Mouse (Mus musculus) subcutaneous adipose tissue, adult 2 months (tissue): Measurements from ENCODE around the gene Rbm42. TPM values are rescaled to one million over a fixed set of nuclear protein-coding genes. Genes with fewer than 3 reads are reported as not detected.

ENCODE experiments used
- polyA plus RNA-seq: library from polyadenylated mRNA; depleted of rRNA; stranded (reverse); fragments of >200 nt; gene quantifications from 2 replicates; pipeline ENCODE4 v1.2.3, GENCODE M21; 2012; ENCODE audit warnings: low replicate concordance; rRNA removed

The Rbm42 gene
- 47.6 and 62.6 TPM in 2 replicates for polyA plus RNA-seq

DNA sequence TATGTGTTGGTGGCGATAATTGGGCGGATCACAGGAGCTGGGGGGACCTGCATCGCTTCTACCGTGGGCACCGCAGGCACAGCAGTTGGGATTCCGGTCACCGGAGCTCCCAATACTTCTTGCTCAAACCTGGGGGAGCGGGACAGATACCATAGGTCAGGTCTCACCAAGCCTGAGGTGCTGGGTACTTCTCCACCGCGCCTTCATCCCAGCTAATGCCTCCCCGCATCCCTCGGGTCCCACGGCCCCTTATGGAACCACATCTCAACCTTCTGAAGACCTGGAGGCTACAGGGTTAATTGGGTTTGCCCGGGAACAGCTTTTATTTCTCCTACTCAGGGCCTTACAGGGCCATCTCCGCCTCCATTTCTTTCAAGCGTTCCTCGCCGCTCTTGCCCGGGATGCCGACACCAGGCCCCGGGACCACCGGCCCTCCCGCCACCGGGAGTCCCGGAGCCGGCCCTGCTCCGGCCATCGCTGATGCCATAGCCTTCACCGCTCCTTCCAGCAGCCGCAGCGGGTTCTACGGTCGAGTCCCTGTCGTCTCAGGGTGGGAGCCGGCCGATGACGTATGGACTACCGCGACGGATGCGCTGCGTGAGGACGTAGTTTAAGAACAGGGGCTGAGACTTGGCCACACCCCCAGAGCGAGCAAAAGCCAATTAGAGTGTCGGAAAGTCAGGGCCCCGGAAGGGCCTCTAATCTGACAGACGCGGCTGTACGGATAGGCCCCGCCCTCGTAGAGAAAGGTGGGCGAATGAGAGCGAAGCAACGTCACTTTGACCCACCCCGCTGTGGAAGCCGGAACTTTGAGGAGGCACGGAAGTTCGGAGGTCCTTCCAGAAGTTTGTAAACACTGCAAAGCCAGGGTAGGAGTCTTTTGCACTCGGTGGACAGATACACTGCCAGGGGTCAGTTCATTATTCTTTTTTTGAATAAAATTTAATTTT is at the start of gene Rbm42:
TSS of gene Rbm42 (minus strand) at position 727 of the 950 bp plus-strand sequence.

DNA sequence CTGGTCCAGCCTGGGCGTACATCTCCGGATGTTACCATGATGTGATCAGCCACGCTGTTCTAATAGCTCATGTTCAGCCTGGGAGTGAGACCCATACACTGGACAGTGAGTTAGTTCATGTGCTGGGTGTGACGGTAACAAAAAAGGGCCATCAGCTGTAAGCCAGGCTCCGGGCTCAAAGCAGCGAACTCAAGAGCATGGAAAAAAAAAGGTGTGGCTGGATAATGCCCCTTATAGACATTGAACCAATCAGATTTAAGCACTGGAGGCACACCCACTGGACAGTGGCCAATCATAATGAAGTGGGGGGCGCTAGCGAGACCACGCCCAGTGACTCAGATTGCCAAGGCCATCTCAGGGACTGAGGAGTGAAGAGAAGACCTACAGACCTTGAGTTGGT is 48.5 kb upstream of the Rbm42 start, which contains the start of gene 2200002J24Rik:
TSS of gene 2200002J24Rik (plus strand) at position 338 of the 400 bp plus-strand sequence.

DNA sequence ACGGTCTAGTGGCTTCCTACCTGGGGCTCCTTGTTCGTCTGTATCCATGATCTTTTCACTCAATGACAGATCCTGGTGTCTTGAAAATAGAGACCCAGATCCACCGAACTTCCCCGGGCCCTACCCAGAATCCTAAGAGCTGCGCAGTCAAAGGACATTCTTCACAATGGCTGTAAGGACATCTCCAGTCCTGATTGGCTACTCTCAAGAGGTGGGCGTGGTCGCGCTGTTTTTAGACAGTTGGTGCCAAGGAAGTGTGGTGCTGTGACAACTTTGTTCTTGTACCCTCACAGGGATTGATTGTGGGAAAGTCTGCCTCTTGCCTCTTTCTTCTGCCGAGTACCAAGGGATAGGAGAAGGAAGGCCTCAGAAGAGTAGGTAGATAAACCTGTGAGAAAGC is 21.4 kb upstream of the Rbm42 start, which contains the start of gene Pmis2:
TSS of gene Pmis2 (minus strand) at position 126 of the 400 bp plus-strand sequence.

DNA sequence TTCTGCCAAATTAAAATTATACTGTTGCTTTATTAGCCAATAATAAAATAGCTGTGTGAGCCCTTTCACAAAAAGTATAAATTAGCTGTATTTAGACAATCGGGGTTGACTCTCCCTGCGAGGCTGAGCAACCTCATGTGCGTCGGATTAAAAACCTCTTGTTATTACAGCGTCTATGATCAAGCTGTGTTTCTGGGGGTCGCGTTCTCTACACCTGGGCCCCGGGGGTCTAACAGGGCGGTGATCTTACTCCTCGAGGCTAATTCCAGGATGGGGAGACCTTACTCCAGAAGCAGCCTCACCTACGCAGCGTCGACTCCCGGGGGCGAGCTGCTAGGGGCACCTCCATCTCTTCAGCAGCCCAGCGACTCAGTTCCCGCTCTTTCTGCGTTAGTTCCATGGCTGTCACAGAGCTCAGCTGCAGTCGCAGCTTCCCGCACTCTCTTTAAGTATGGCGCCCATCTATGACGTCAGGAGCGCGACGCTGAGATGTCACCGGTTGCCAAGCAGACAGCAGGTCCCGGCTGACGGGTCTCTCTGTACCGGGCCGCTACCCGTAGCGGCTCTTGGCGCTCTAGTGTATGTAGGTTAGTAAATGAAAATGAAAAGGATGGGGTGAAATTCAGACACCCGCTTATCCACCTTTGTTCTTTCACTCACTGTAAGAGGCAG is 14.5 kb upstream of the Rbm42 start, which contains the start of gene Haus5:
TSS of gene Haus5 (minus strand) at position 466 of the 672 bp plus-strand sequence.

DNA sequence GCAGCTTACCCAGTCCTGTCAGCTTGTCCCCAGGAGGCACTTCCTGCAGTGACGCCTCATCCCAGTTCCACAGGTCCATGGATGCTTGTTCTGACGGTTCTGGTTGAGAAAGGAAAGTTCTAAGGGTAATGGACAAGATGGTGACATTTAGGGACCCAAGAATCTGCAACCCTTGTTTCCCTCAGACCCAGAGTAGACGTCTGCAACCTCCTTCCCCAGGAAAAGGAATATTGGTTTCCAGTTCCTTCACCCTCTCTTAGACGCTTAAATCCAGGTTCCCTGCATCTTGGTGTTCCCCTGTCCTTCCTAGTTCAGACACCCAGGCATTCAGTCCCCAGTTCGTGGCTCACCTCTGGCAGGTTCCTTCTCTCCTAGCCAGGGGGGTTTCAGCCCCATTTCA is 14.4 kb downstream of the Rbm42 start, which contains the start of gene Etv2:
TSS of gene Etv2 (minus strand) at position 101 of the 400 bp plus-strand sequence.

DNA sequence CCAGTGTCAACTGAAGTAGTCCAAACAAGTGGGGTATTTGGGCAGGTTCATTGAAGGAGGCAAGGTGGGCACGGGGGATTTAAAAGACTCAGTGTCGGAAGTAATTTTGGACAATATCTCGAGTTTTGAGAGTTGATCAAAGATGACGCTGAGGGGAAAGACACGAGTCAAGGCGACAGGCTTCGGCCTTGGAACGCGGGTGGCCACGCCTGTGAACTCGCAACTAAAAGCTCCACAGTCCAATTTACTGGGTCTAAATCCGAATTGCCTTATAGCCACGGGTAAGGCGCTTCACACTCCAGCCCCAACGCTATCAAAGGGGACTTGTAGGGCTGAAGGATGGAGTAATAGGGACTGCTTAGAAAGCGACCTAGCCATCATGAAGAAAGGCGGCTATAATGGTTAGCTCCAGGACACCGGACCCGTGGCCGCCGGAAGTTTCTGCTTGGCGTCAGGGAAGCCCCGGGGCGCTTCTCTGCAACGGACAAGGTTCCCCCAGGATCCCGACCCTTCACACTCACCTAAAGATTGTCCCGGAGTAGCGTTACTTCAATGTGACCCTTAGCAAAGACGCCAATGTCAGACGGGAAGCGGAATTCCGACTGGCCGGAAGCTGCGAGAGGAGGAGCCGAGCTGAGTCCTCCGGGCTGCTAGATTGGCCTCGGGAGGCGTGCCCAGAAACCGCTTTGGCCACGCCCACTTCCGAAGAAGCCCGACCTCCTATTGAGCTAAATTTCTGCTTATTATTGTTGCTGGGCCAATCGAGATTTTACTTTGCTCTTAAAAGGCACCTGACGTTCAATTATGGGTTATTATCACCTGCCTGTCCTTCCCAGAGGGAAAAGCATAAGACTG is 24.4 kb downstream of the Rbm42 start, which contains the start of gene Cox6b1:
TSS of gene Cox6b1 (minus strand) at position 622 of the 855 bp plus-strand sequence.

DNA sequence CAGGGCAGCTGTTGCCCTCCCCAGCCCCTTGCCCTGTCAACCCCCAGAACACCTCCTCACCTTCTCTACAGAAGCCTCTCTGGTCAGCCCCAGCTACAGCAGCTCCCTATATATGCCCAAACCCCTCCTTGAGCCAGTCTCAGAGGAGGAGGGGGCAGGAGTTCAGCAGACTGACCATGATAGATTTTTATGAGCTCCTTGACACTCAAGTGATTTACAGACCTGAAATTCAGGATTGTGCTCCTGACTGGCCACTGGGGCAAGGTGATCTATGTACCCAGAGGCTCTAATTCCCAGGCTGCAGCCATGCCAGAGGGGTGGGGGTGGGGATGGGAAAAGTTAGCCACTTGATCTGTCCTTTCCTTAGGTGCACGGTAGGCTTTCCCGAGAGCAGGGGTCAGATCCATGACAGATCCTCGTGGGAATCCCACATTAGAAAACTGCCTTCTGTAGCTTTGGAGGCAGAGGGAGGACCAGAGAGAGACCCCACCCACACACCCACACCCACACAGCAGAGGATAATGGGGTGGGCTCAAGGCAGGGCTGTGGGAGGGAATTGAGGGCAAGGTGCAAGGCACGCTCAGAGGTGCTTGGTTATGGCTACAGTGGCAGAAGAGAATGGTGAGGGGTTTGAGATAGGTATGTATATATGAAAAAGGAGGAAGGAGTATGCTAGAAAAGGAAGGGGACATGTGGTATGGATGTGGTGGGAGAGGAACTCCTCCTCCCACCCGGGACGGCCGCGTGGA is 37.3 kb downstream of the Rbm42 start, which contains the start of gene Upk1a:
TSS of gene Upk1a (minus strand) at position 194 of the 749 bp plus-strand sequence.

DNA sequence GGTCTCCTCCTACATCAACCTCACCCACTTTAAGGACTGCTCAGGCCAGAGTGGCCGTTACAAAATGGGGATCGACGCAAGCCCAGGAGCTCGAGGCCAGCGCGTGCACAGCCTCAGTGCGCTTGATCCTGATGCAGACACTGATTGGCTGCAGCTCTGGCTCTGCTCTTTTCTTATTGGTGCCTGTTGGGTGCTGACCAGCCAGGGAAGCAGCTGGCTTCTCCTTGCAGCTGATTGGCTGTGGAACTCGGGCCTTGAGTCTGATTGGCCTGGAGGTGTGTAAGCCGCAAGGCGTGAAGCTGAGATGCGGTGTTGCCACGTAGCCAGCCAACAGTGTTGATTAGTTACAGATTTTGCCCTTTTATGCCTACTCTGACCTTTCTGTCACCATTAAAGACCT is 51.3 kb downstream of the Rbm42 start, which contains the start of gene Zbtb32:
TSS of gene Zbtb32 (minus strand) at position 124 of the 400 bp plus-strand sequence.

Other genes with a start within 250 kb of the Rbm42 start
- gene Tyrobp, start 236.6 kb downstream of the Rbm42 start, polyA plus RNA-seq: 182 and 372 TPM in 2 replicates
- 11.1 and 15.3 TPM in 2 replicates for gene Hcst, start 230.5 kb downstream of the Rbm42 start, polyA plus RNA-seq
- 3.1 and 5.5 TPM in 2 replicates for gene Nfkbid, start 228.6 kb downstream of the Rbm42 start, polyA plus RNA-seq
- gene Aplp1, start 204.8 kb downstream of the Rbm42 start, polyA plus RNA-seq: 2.5 and 7.0 TPM in 2 replicates
- not detected in 2 replicates for gene Kirrel2, start 192.6 kb downstream of the Rbm42 start, polyA plus RNA-seq
- gene Nphs1, start 192.0 kb downstream of the Rbm42 start, polyA plus RNA-seq: not detected in 2 replicates
- gene Prodh2, start 156.7 kb downstream of the Rbm42 start, polyA plus RNA-seq: not detected in 2 replicates
- gene Arhgap33, start 115.3 kb downstream of the Rbm42 start, polyA plus RNA-seq: 7.3 and 17.1 TPM in 2 replicates
- gene Hspb6, start 98.1 kb downstream of the Rbm42 start, polyA plus RNA-seq: 65.4 and 90.8 TPM in 2 replicates
- 4.1 and 17.2 TPM in 2 replicates for gene Proser3, start 98.0 kb downstream of the Rbm42 start, polyA plus RNA-seq
- 32.9 and 36.6 TPM in 2 replicates for gene Lin37, start 90.5 kb downstream of the Rbm42 start, polyA plus RNA-seq
- 56.7 and 69.3 TPM in 2 replicates for gene U2af1l4, start 87.0 kb downstream of the Rbm42 start, polyA plus RNA-seq
- gene Gm49396, start 87.0 kb downstream of the Rbm42 start, polyA plus RNA-seq: 1.4 and 3.1 TPM in 2 replicates
- gene Psenen, start 86.7 kb downstream of the Rbm42 start, polyA plus RNA-seq: 135 and 167 TPM in 2 replicates
- 3.8 and 6.8 TPM in 2 replicates for gene Igflr1, start 84.9 kb downstream of the Rbm42 start, polyA plus RNA-seq
- 35.0 and 59.6 TPM in 2 replicates for gene Kmt2b, start 61.6 kb downstream of the Rbm42 start, polyA plus RNA-seq
- gene Zbtb32, start 51.4 kb downstream of the Rbm42 start, polyA plus RNA-seq: 0.92 and 1.1 TPM in 2 replicates
- 2.8 and 21.0 TPM in 2 replicates for gene Upk1a, start 37.5 kb downstream of the Rbm42 start, polyA plus RNA-seq
- 647 and 1,156 TPM in 2 replicates for gene Cox6b1, start 24.2 kb downstream of the Rbm42 start, polyA plus RNA-seq
- gene Etv2, start 14.5 kb downstream of the Rbm42 start, polyA plus RNA-seq: not detected in 2 replicates
- 11.8 and 17.8 TPM in 2 replicates for gene Haus5, start 14.7 kb upstream of the Rbm42 start, polyA plus RNA-seq
- not detected in 2 replicates for gene Pmis2, start 21.3 kb upstream of the Rbm42 start, polyA plus RNA-seq
- not detected in 2 replicates for gene 2200002J24Rik, start 48.6 kb upstream of the Rbm42 start, polyA plus RNA-seq
- 0.39 TPM in 1 of 2 replicates, not detected in the other for gene Atp4a, start 61.9 kb upstream of the Rbm42 start, polyA plus RNA-seq
- gene Tmem147, start 79.2 kb upstream of the Rbm42 start, polyA plus RNA-seq: 254 and 273 TPM in 2 replicates
- not detected in 2 replicates for gene Gapdhs, start 93.4 kb upstream of the Rbm42 start, polyA plus RNA-seq
- gene Sbsn, start 101.2 kb upstream of the Rbm42 start, polyA plus RNA-seq: 10.8 and 36.4 TPM in 2 replicates
- 8.6 and 10.7 TPM in 2 replicates for gene Dmkn, start 113.4 kb upstream of the Rbm42 start, polyA plus RNA-seq
- gene Krtdap, start 137.6 kb upstream of the Rbm42 start, polyA plus RNA-seq: 0.51 and 2.0 TPM in 2 replicates
- 27.4 and 105 TPM in 2 replicates for gene Ffar2, start 173.5 kb upstream of the Rbm42 start, polyA plus RNA-seq
- gene Ffar3, start 205.9 kb upstream of the Rbm42 start, polyA plus RNA-seq: not detected in 2 replicates
- gene Ffar1, start 211.2 kb upstream of the Rbm42 start, polyA plus RNA-seq: 0.03 and 0.05 TPM in 2 replicates
- 1.3 and 4.4 TPM in 2 replicates for gene Cd22, start 230.0 kb upstream of the Rbm42 start, polyA plus RNA-seq